Mouse (Mus musculus): ENCODE results near the gene Rpl18. TPM values are rescaled to one million over a fixed set of nuclear protein-coding genes. Genes with fewer than 3 reads are reported as not detected.
A peak's percentile ranks its signal among the peaks of the same experiment; 100 is the strongest.

The Rpl18 gene
- polyA plus RNA-seq, 1 experiment from 2014 or later: 1,026 TPM

- H3K9me3 ChIP-seq (replicated peaks; ENCODE audit: control insufficient read depth, low read length): no peaks in the 10 kb centered on the region
- no peaks in the 10 kb centered on the region for H3K27me3 ChIP-seq (ENCODE audit: control insufficient read depth, insufficient read depth, low read length)
- no peaks in the 10 kb centered on the region for H3K36me3 ChIP-seq (replicated peaks; ENCODE audit: control insufficient read depth, insufficient read depth, low read depth, low read length)
- H3K4me2 ChIP-seq (ENCODE audit: low read depth, low read length): no peak overlapping the region
- no peak overlapping the region for H3K9ac ChIP-seq (replicated peaks; ENCODE audit: low read length)
- H3K27ac ChIP-seq (replicated peaks; ENCODE audit: low read depth, low read length): no peak overlapping the region
- no peak for ATAC-seq (replicated peaks; ENCODE audit: insufficient number of reproducible peaks, low FRiP score, low TSS enrichment, low read depth)
- no peaks in the 10 kb centered on the region for H3K4me1 ChIP-seq (ENCODE audit: control insufficient read depth, insufficient read depth, low read length)
- WGBS: 69% methylated on average over 2 of the region's 2 CpGs
- no peak overlapping the region for H3K4me3 ChIP-seq (ENCODE audit: low read depth, low read length)
- no peak for DNase-seq (ENCODE audit: low spot score)
These were observed 22.9 kb upstream of the Rpl18 start for GRCm38 (mm10) chr7:45692364-45692763.

- H3K9ac ChIP-seq (replicated peaks; ENCODE audit: low read length): no peak within 1 kb of the TSS
- H3K36me3 ChIP-seq (replicated peaks; ENCODE audit: control insufficient read depth, insufficient read depth, low read depth, low read length): no peaks in the 10 kb centered on the region
- H3K9me3 ChIP-seq (replicated peaks; ENCODE audit: control insufficient read depth, low read length): no peaks in the 10 kb centered on the region
- no peak within 1 kb of the TSS for H3K4me3 ChIP-seq (ENCODE audit: low read depth, low read length)
- H3K27ac ChIP-seq (replicated peaks; ENCODE audit: low read depth, low read length): peak within 1 kb of the TSS; percentile 49; the same call in 1 of the 2 replicates
- 83% methylated on average over 50 of the region's 50 CpGs for WGBS
- ATAC-seq (replicated peaks; ENCODE audit: insufficient number of reproducible peaks, low FRiP score, low TSS enrichment, low read depth): no peak
- H3K4me1 ChIP-seq (ENCODE audit: control insufficient read depth, insufficient read depth, low read length): no peaks in the 10 kb centered on the region
- no peak for DNase-seq (ENCODE audit: low spot score)
- peaks cover 7% of the 10 kb centered on the region for H3K27me3 ChIP-seq (ENCODE audit: control insufficient read depth, insufficient read depth, low read length)
- no peak within 1 kb of the TSS; the same call in 1 of the 2 replicates for H3K4me2 ChIP-seq (ENCODE audit: low read depth, low read length)
These were observed 21.2 kb upstream of the Rpl18 start, which contains the start of gene Sec1 for GRCm38 (mm10) chr7:45693921-45694591. Gene Sec1, minus strand, starts transcription at chr7:45694402.

GRCm38 (mm10) chr7:45695098-45695497 lies 20.2 kb upstream of the Rpl18 start:
- 0 out of 2 replicates have a peak overlapping the region, but pooled peaks have one; percentile 49 for H3K27ac ChIP-seq (replicated peaks; ENCODE audit: low read depth, low read length)
- no peak overlapping the region; the same call in 1 of the 2 replicates for H3K4me2 ChIP-seq (ENCODE audit: low read depth, low read length)
- peaks cover 14% of the 10 kb centered on the region for H3K27me3 ChIP-seq (ENCODE audit: control insufficient read depth, insufficient read depth, low read length)
- H3K9ac ChIP-seq (replicated peaks; ENCODE audit: low read length): no peak overlapping the region
- H3K4me1 ChIP-seq (ENCODE audit: control insufficient read depth, insufficient read depth, low read length): no peaks in the 10 kb centered on the region
- H3K36me3 ChIP-seq (replicated peaks; ENCODE audit: control insufficient read depth, insufficient read depth, low read depth, low read length): no peaks in the 10 kb centered on the region
- H3K9me3 ChIP-seq (replicated peaks; ENCODE audit: control insufficient read depth, low read length): no peaks in the 10 kb centered on the region
- ATAC-seq (replicated peaks; ENCODE audit: insufficient number of reproducible peaks, low FRiP score, low TSS enrichment, low read depth) (peak; percentile 30; the same call in 1 of the 2 replicates), DNase-seq (ENCODE audit: low spot score) (peak; percentile 68)
- WGBS: 21% methylated on average over 6 of the region's 6 CpGs
- H3K4me3 ChIP-seq (ENCODE audit: low read depth, low read length): no peak overlapping the region

GRCm38 (mm10) chr7:45697894-45698293 lies 17.4 kb upstream of the Rpl18 start:
- DNase-seq (ENCODE audit: low spot score): no peak
- Histone ChIP-seq H3K4me2 (ENCODE audit: low read depth, low read length) (no peak overlapping the region), H3K27me3 (ENCODE audit: control insufficient read depth, insufficient read depth, low read length) (peaks cover 19% of the 10 kb centered on the region), H3K9me3 (replicated peaks; ENCODE audit: control insufficient read depth, low read length) (no peaks in the 10 kb centered on the region), H3K4me1 (ENCODE audit: control insufficient read depth, insufficient read depth, low read length) (peaks cover 3% of the 10 kb centered on the region; the same call in 1 of the 2 replicates), H3K27ac (replicated peaks; ENCODE audit: low read depth, low read length) (no peak overlapping the region), H3K36me3 (replicated peaks; ENCODE audit: control insufficient read depth, insufficient read depth, low read depth, low read length) (no peaks in the 10 kb centered on the region), H3K9ac (replicated peaks; ENCODE audit: low read length) (no peak overlapping the region), H3K4me3 (ENCODE audit: low read depth, low read length) (no peak overlapping the region)
- WGBS: 85% methylated on average over 7 of the region's 7 CpGs
- no peak for ATAC-seq (replicated peaks; ENCODE audit: insufficient number of reproducible peaks, low FRiP score, low TSS enrichment, low read depth)

- no peak for DNase-seq (ENCODE audit: low spot score)
- peaks cover 19% of the 10 kb centered on the region for H3K27me3 ChIP-seq (ENCODE audit: control insufficient read depth, insufficient read depth, low read length)
- H3K4me2 ChIP-seq (ENCODE audit: low read depth, low read length): peak within 1 kb of the TSS; percentile 72
- no peak for ATAC-seq (replicated peaks; ENCODE audit: insufficient number of reproducible peaks, low FRiP score, low TSS enrichment, low read depth)
- H3K4me3 ChIP-seq (ENCODE audit: low read depth, low read length): peak within 1 kb of the TSS; percentile 31
- H3K4me1 ChIP-seq (ENCODE audit: control insufficient read depth, insufficient read depth, low read length): peaks cover 7% of the 10 kb centered on the region
- 1% methylated on average over 35 of the region's 36 CpGs for WGBS
- no peak within 1 kb of the TSS for H3K27ac ChIP-seq (replicated peaks; ENCODE audit: low read depth, low read length)
- no peaks in the 10 kb centered on the region for H3K9me3 ChIP-seq (replicated peaks; ENCODE audit: control insufficient read depth, low read length)
- peak within 1 kb of the TSS; percentile 51 for H3K9ac ChIP-seq (replicated peaks; ENCODE audit: low read length)
- no peaks in the 10 kb centered on the region for H3K36me3 ChIP-seq (replicated peaks; ENCODE audit: control insufficient read depth, insufficient read depth, low read depth, low read length)
These were observed 15.6 kb upstream of the Rpl18 start, which contains the start of gene Car11 for GRCm38 (mm10) chr7:45699523-45700141. Gene Car11, plus strand, starts transcription at chr7:45699843.

- Histone ChIP-seq H3K36me3 (replicated peaks; ENCODE audit: control insufficient read depth, insufficient read depth, low read depth, low read length) (no peaks in the 10 kb centered on the region), H3K4me3 (ENCODE audit: low read depth, low read length) (peak overlapping the region; percentile 31), H3K4me2 (ENCODE audit: low read depth, low read length) (peak overlapping the region; percentile 72), H3K9me3 (replicated peaks; ENCODE audit: control insufficient read depth, low read length) (no peaks in the 10 kb centered on the region), H3K4me1 (ENCODE audit: control insufficient read depth, insufficient read depth, low read length) (peaks cover 7% of the 10 kb centered on the region), H3K9ac (replicated peaks; ENCODE audit: low read length) (peak overlapping the region; percentile 51), H3K27ac (replicated peaks; ENCODE audit: low read depth, low read length) (no peak overlapping the region), H3K27me3 (ENCODE audit: control insufficient read depth, insufficient read depth, low read length) (peaks cover 19% of the 10 kb centered on the region)
- whole genome bisulfite sequencing: 1% methylated on average over 20 of the region's 20 CpGs
- peak; percentile 90 for DNase-seq (ENCODE audit: low spot score)
- ATAC-seq (replicated peaks; ENCODE audit: insufficient number of reproducible peaks, low FRiP score, low TSS enrichment, low read depth): no peak
These were observed 14.8 kb upstream of the Rpl18 start for GRCm38 (mm10) chr7:45700301-45701015.

GRCm38 (mm10) chr7:45701072-45701471 lies 14.2 kb upstream of the Rpl18 start:
- Histone ChIP-seq H3K4me3 (ENCODE audit: low read depth, low read length) (0 out of 2 replicates have a peak overlapping the region, but pooled peaks have one; percentile 17), H3K4me2 (ENCODE audit: low read depth, low read length) (peak overlapping the region; percentile 25), H3K9me3 (replicated peaks; ENCODE audit: control insufficient read depth, low read length) (no peaks in the 10 kb centered on the region), H3K27ac (replicated peaks; ENCODE audit: low read depth, low read length) (no peak overlapping the region), H3K27me3 (ENCODE audit: control insufficient read depth, insufficient read depth, low read length) (peaks cover 19% of the 10 kb centered on the region), H3K36me3 (replicated peaks; ENCODE audit: control insufficient read depth, insufficient read depth, low read depth, low read length) (no peaks in the 10 kb centered on the region), H3K4me1 (ENCODE audit: control insufficient read depth, insufficient read depth, low read length) (peaks cover 7% of the 10 kb centered on the region), H3K9ac (replicated peaks; ENCODE audit: low read length) (peak overlapping the region; percentile 41; the same call in 1 of the 2 replicates)
- 31% methylated on average over 11 of the region's 11 CpGs for WGBS
- no peak for ATAC-seq (replicated peaks; ENCODE audit: insufficient number of reproducible peaks, low FRiP score, low TSS enrichment, low read depth)
- DNase-seq (ENCODE audit: low spot score): no peak
